Comparison of ENCODE assay signal across 10 mouse cellular contexts in the genomic region with DNA sequence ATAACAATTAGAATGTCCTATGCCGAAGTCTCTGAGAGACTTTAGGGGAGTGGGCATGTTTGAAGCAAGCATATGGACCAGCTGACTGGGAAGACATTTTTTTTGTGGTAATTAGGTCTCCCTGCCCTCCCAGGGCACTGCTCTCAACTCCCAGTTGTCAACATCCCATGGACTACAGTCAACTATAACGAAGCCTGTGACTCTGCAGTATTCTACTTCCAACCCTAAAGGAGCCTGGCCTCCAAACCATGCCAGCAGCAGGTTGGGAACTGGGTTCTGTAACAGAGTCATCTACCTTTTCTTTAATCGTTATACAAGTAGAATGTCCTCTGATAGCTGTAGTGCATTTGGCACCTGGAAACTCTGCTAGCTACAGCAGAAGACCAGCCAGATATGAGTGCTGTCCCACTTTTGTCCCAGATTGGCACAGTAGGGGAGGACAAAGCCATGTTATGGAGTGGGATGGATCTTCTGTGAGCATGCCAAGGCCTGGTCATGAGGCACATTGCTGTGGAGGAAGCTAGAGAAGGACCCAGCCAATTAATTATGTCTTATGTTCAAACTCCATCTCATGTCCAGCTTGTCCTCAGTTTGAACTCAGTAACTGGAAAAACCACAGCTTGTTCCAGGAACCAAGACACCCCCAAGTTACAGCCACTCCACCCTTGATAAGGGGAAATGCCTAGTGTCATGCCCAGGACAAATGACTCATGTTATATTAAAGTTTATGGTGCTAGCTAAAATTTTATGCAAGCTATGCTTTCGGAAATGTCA.
DNase-seq lines count a peak whose midpoint lies in the region; ATAC-seq and TF ChIP-seq lines count a peak whose summit lies in the region.
"Had no signal": no experiment of that assay in that cellular context is flagged by ENCODE, and none has a peak within 500 bp of the region (broad histone marks: within the 10 kb centered on the region; RNA-seq: fewer than 3 reads in every experiment).

No protein-coding gene starts in this region.

- no peaks in the 10 kb centered on the region for H3K36me3 ChIP-seq in small intestine, adult 2 months (ENCODE audit: control insufficient read depth, insufficient read depth, low read length)
- no peaks in the 10 kb centered on the region for H3K36me3 ChIP-seq in forebrain, embryonic 15.5 days
- H3K36me3 ChIP-seq: lung, embryonic 15.5 days had no signal

- H3K9ac ChIP-seq in forebrain, embryonic 15.5 days (replicated peaks), result no peak overlapping the region
- H3K9ac ChIP-seq: lung, embryonic 15.5 days had no signal

- no peak for TF ChIP-seq CTCF in small intestine, adult 2 months (IDR thresholded peaks at IDR 0.05; ENCODE audit: extremely low read depth, insufficient read length, insufficient replicate concordance, low read depth, low read length)

- no peak for ATAC-seq in forebrain, embryonic 15.5 days (replicated peaks)

- H3K9me3 ChIP-seq in forebrain, embryonic 15.5 days, result no peaks in the 10 kb centered on the region
- H3K9me3 ChIP-seq: lung, embryonic 15.5 days had no signal

- peaks cover 8% of the 10 kb centered on the region; the same call in 1 of the 2 replicates for H3K4me1 ChIP-seq in small intestine, adult 2 months (ENCODE audit: control insufficient read depth, insufficient read depth, insufficient read length, low read length)
- H3K4me1 ChIP-seq in forebrain, embryonic 15.5 days, result no peaks in the 10 kb centered on the region
- H3K4me1 ChIP-seq: lung, embryonic 15.5 days had no signal

- no peak overlapping the region for H3K4me3 ChIP-seq in small intestine, adult 2 months (ENCODE audit: low read depth, low read length)
- H3K4me3 ChIP-seq in forebrain, embryonic 15.5 days, result no peak overlapping the region
- H3K4me3 ChIP-seq: lung, embryonic 15.5 days had no signal

- peak; percentile 17 for DNase-seq in adrenal gland, adult 2 months
- no peak for DNase-seq in adrenal gland, adult 18-20 months (ENCODE audit: low spot score in 2 of 2)
- peak; percentile 25 for DNase-seq in ovary, adult 18-20 months (ENCODE audit: low spot score)
- DNase-seq in ovary, postnatal 14 days (ENCODE audit: low spot score), result no peak
- peak; percentile 59 to 66 for DNase-seq in heart, adult 9 months (ENCODE audit: low spot score in 2 of 2)
- no peak for DNase-seq in kidney, adult 18-20 months
- DNase-seq: kidney, postnatal 4 days had no signal

- H3K4me2 ChIP-seq in forebrain, embryonic 15.5 days (replicated peaks), result no peak overlapping the region
- H3K4me2 ChIP-seq: lung, embryonic 15.5 days had no signal

- H3K27ac ChIP-seq in small intestine, adult 2 months (ENCODE audit: insufficient read depth, low read depth, low read length), result peak overlapping the region; percentile 65; the same call in 1 of the 2 replicates
- H3K27ac ChIP-seq in forebrain, embryonic 15.5 days (replicated peaks), result no peak overlapping the region
- H3K27ac ChIP-seq: lung, embryonic 15.5 days had no signal

- no peaks in the 10 kb centered on the region for H3K27me3 ChIP-seq in small intestine, adult 2 months (ENCODE audit: control insufficient read depth, insufficient read depth, low read length)
- no peaks in the 10 kb centered on the region for H3K27me3 ChIP-seq in forebrain, embryonic 15.5 days
- H3K27me3 ChIP-seq: lung, embryonic 15.5 days had no signal

- WGBS in small intestine, adult 2 months, result 75% methylated on average over 4 of the region's 4 CpGs
- 89% methylated on average over 4 of the region's 4 CpGs for WGBS in forebrain, embryonic 15.5 days

- TF ChIP-seq POLR2A in small intestine, adult 2 months (IDR thresholded peaks at IDR 0.05; ENCODE audit: low read depth, low read length), result no peak

Comparison
In these comparisons a context has a peak if more than half of its experiments do, and no peak if none do; other contexts are left out.
1. DNase-seq: peak in adrenal gland, adult 2 months (single experiment), ovary, adult 18-20 months (single experiment) and heart, adult 9 months (2 of 2); none in adrenal gland, adult 18-20 months (0 of 2), ovary, postnatal 14 days (single experiment) and kidney, adult 18-20 months (single experiment).